Mouse (Mus musculus) liver (tissue): Measurements from ENCODE around the gene Crybg2.
A peak's percentile ranks its signal among the peaks of the same experiment; 100 is the strongest.

Experiments
- DNase-seq: peaks from one replicate; pipeline ENCODE4 v3.0.0-alpha.2; 2020; ENCODE audit warnings: mixed read lengths

Gene Crybg2

GRCm38 (mm10) chr4:134096120-134096519, 35.5 kb downstream of the Crybg2 start:
- no peak for DNase-seq

GRCm38 (mm10) chr4:134097015-134097608, 36.5 kb downstream of the Crybg2 start:
- no peak for DNase-seq

DNA sequence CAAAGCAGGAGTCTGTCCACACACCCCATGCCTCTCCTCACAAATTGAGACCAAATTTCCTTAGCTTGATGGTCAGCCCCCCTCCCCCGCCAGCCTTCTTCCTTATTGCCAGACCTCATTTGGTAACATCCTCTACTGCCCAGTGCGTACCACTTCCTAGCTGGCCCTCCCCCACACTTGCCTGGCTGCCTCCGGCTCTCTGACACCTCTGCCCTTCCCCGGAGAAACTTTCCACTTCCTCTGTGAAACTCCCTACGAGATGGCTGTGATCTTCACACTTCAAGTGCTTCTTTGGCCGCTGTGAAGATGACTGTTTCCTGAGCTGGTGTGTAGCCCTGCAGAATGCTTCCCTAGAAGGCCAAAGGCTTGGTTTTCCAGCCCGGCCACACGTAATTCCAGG, 38.0 kb downstream of the Crybg2 start:
- peak; percentile 57 for DNase-seq

- no peak for DNase-seq
These were observed 39.6 kb downstream of the Crybg2 start for GRCm38 (mm10) chr4:134100245-134100644.

- peak; percentile 84 for DNase-seq
These were observed 41.5 kb downstream of the Crybg2 start, which contains the start of gene Ubxn11 for GRCm38 (mm10) chr4:134101979-134102741. Gene Ubxn11 (plus strand): TSS chr4:134102570.

GRCm38 (mm10) chr4:134102742-134103119, 42.1 kb downstream of the Crybg2 start:
- DNase-seq, result no peak

- DNase-seq, result peak; percentile 67
These were observed 45.5 kb downstream of the Crybg2 start for GRCm38 (mm10) chr4:134106105-134106504.

DNA sequence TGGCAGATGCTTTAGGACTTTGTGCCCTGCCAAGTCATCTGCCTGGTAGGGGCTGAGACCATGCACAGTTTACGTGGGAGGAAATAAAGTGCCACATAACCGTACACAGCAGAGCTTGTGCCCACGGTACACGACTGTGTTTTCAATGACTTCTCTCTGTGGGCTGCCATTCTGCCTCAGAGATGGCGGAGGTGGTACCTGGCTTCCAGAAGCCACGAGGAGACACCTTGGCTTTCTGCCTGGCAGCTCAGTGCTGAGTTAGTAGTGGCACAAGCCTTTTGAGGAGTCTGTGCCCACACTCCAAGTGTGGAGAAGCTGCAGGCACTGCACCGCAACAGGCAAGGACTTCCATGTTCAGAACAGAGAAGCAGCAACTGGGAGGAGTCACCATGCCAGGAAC, 47.1 kb downstream of the Crybg2 start:
- DNase-seq, result no peak

DNA sequence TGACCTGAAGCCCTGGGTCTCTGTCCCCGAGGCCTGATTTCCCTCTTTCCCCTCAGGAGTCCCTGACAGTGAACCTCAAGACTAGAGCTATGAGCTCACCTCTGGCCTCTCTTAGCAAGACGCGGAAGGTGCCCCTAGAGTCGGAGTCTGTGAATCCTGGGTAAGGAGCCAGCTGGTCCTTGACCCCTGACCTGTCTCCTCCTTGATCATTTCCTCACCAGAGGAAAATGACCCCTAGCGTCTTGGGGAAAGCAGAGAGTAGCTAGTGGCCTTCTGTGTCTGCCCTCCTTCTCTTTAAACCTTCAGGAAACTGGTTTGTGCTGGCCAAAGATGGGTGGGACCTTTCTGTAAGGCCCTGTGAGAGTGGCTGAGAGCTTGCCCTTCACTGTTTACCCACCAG, 47.6 kb downstream of the Crybg2 start:
- no peak for DNase-seq

DNA sequence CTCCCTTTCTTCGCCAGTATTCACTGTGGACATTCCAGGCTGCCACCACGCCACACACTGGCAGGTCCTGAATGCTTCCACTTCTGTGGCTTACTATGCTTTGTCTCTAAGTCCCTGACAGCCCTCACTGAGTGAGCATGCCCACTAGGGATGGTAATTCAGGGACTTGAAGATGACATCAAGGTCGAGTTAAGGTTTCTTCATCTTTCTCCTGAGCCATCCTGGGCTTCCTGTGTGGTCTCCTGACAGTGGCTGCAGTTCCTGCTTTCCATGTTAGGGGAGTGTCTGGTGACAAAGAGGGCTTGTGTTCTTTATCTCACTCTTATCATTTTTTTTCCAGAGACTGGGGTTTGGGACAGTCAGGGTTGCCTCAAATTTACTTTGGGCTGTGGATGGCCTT, 50.0 kb downstream of the Crybg2 start:
- DNase-seq, result no peak

GRCm38 (mm10) chr4:134112403-134112802, 51.8 kb downstream of the Crybg2 start:
- DNase-seq, result no peak

- no peak for DNase-seq
These were observed 52.9 kb downstream of the Crybg2 start for GRCm38 (mm10) chr4:134113356-134113994.

GRCm38 (mm10) chr4:134114038-134114437, 53.4 kb downstream of the Crybg2 start:
- no peak for DNase-seq

- no peak for DNase-seq
These were observed 54.9 kb downstream of the Crybg2 start for GRCm38 (mm10) chr4:134115215-134116144.

DNA sequence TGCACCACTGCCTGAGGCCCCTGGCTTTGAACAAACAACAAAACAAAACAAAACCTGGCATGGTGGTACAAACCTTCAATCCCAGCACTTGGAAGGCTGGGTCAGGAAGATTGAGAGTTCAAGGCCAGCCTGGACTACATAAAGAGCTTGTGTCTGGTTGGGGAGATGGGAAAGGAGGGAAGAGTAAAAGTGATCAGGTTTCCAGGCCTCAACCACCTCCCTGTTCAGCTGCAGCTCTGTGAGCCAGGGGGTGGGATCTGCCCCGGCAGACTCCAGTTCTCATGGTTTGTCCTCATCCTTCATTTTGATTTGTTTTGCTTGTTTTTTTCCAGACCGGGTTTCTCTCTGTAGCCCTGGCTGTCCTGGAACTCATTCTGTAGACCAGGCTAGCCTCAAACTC, 55.9 kb downstream of the Crybg2 start:
- no peak for DNase-seq

DNA sequence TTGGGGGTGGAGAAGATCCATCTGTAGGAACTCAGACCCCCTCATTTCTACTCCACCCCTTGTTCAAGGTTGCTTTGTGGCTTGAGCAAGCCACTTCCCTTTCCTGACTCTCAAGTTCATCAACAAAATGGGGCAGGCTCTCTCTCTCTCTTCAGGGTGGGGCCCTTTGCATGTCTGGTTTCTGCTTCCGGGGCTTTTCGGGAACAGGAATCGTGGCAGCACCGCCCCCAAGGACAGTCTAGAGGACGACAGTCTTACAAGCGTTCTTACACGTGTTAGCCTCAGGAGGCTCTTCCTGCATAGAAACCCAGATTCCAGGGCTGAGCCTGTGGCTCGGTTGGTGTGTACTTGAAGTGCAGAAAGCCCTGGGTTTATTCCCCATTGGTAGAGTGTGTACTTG, 56.4 kb downstream of the Crybg2 start:
- peak; percentile 59 for DNase-seq

DNA sequence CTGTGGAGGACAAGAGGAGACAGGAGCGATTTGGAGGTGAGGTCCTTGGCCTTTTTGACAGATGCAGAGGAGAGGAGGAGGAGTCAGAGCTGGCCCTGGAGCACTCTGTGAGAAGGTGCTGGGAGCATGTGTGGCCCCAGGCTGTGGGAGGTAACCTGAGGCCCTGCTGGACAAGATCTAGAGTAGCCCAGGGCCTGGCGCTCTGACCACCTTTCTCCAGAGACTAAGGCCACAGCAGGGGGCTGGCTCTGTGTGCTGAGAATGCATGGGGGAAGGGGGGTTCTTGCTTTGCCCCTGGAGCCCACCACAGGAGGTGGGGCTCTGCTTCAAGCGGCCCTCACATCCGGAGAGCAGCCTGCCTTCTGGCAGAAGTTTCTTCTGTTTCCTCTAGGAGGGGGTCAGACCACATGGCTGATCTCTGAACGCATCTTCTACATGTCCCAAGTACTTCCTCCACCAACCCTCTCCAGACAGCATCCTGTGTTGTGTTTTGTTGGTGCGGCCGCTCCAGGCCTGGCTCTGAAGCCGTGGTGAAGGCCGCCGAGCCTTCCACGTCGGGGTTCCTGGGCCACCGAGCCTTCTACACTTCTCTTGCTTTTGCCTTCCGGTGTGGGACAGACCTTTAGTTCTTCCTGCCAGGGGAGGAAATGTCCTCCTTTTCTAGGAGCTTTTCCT, 57.6 kb downstream of the Crybg2 start:
- no peak for DNase-seq

GRCm38 (mm10) chr4:134119042-134119441, 58.4 kb downstream of the Crybg2 start:
- no peak for DNase-seq

- peak; percentile 67 for DNase-seq
These were observed 59.0 kb downstream of the Crybg2 start for GRCm38 (mm10) chr4:134119644-134120043.

- DNase-seq, result no peak
These were observed 59.7 kb downstream of the Crybg2 start for GRCm38 (mm10) chr4:134120192-134120805.

DNA sequence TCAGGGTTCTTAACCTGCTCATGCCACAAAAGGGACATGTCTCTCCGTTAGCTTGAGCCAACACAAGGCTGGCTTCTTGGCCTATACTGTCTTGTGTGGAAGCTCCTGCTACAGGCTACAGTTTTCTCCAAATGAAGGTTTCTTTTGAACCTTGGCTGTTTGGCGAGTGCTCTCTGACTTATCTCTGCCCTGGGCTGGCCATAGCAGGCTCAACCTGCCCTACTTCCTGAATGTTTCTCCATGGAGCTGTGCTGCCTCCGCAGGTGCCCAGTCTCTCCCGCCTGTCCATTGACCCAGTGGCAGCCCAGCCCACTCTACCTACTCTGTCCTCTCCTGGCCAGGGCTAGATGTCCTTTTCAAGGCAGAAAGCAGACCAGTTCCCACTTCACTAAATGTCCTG, 60.3 kb downstream of the Crybg2 start:
- DNase-seq, result no peak

GRCm38 (mm10) chr4:134121571-134121970, 61.0 kb downstream of the Crybg2 start:
- DNase-seq, result no peak
